Mouse (Mus musculus) embryo, embryonic 11.5 days (tissue): Measurements from ENCODE around the gene Zfp148.

Source experiments
- DNase-seq: peaks from one replicate; pipeline ENCODE4 v3.0.0-alpha.2; 2012; ENCODE audit warnings: low read depth, low spot score

Gene Zfp148

GRCm38 (mm10) chr16:33379944-33380881 is at the start of gene Zfp148:
Gene Zfp148 (plus strand): TSS chr16:33380836.
- peak; percentile 90 for DNase-seq

- DNase-seq: no peak
These were observed 47.6 kb upstream of the Zfp148 start for GRCm38 (mm10) chr16:33333015-33333414.

GRCm38 (mm10) chr16:33337177-33337576 is 43.5 kb upstream of the Zfp148 start:
- peak; percentile 32 for DNase-seq

- no peak for DNase-seq
These were observed 43.0 kb upstream of the Zfp148 start for GRCm38 (mm10) chr16:33337681-33338080.

GRCm38 (mm10) chr16:33338492-33338891 is 42.1 kb upstream of the Zfp148 start:
- DNase-seq: no peak

GRCm38 (mm10) chr16:33339476-33339875 is 41.2 kb upstream of the Zfp148 start:
- no peak for DNase-seq

- DNase-seq: no peak
These were observed 38.3 kb upstream of the Zfp148 start for GRCm38 (mm10) chr16:33342356-33342755.

GRCm38 (mm10) chr16:33343106-33343505 is 37.5 kb upstream of the Zfp148 start:
- DNase-seq: no peak

GRCm38 (mm10) chr16:33343601-33344000 is 37.0 kb upstream of the Zfp148 start:
- DNase-seq: no peak

GRCm38 (mm10) chr16:33344379-33344778 is 36.3 kb upstream of the Zfp148 start:
- no peak for DNase-seq

GRCm38 (mm10) chr16:33344875-33345274 is 35.8 kb upstream of the Zfp148 start:
- no peak for DNase-seq

- DNase-seq: no peak
These were observed 34.3 kb upstream of the Zfp148 start for GRCm38 (mm10) chr16:33346376-33346775.

- DNase-seq: no peak
These were observed 33.5 kb upstream of the Zfp148 start for GRCm38 (mm10) chr16:33347134-33347533.

- DNase-seq: no peak
These were observed 22.8 kb upstream of the Zfp148 start for GRCm38 (mm10) chr16:33357805-33358204.

GRCm38 (mm10) chr16:33365772-33366171 is 14.9 kb upstream of the Zfp148 start:
- DNase-seq: no peak

GRCm38 (mm10) chr16:33368632-33369031 is 12.0 kb upstream of the Zfp148 start:
- DNase-seq: no peak

GRCm38 (mm10) chr16:33370836-33371235 is 9.8 kb upstream of the Zfp148 start:
- DNase-seq: no peak

GRCm38 (mm10) chr16:33372611-33373010 is 8.0 kb upstream of the Zfp148 start:
- DNase-seq: no peak

- no peak for DNase-seq
These were observed 7.3 kb upstream of the Zfp148 start for GRCm38 (mm10) chr16:33373326-33373725.

GRCm38 (mm10) chr16:33376266-33376665 is 4.4 kb upstream of the Zfp148 start:
- DNase-seq: no peak

- no peak for DNase-seq
These were observed 1.3 kb upstream of the Zfp148 start for GRCm38 (mm10) chr16:33379219-33379943.

- peak; percentile 32 for DNase-seq
These were observed 412 bp downstream of the Zfp148 start for GRCm38 (mm10) chr16:33380882-33381613.
